Mouse (Mus musculus): ENCODE measurements at regions not wholly inside any gene's neighbourhood (a gene's known extent, or its start where the extent isn't known, plus 50 kb on each side); places are given as distances from the start of the nearest gene placed in this dataset.
A peak's percentile ranks its signal among the peaks of the same experiment; 100 is the strongest.

GRCm38 (mm10) chr10:19412926-19413325 is 56.6 kb downstream of the Olig3 start:
- peak; percentile 69 for DNase-seq (ENCODE audit: low spot score)

DNA sequence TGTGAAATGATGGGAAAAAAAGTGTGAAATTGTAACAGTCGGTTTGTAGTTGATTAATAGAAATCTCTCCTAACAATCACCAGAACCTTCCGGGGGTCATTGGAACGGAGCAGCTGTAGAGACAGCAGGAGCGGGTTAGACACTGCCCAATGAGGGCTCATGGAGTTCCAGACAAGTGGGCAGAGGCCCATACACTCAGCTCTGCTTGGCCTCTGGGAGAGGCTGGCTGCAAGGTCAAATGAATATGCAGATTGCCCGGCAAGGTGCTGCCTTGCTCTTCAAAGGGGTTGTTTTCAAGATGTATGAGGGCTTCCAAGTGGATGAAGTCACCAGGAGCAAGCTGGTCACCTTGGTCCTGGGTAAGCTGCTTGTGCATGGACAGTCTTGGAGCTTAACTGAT is 57.6 kb downstream of the Olig3 start:
- DNase-seq (ENCODE audit: low spot score) = peak; percentile 48

DNA sequence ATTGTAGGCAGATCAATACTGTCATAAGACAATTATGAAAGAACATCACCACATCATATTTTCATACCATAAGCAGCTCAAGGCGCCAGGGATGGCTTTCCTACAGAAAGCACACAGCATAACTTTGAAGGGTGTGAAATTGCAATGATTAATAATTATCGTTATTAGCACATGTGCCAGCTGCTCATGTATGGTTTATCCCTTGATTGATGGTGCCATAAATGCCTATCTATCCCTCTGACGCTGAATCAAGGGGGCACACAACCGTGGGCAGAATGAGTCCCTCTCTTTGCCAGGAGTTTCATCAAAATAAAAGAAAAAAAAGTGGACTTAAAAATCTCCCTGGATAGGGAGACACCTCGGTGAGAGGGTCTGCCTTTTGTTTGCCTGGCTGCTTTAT is 58.5 kb downstream of the Olig3 start:
- no peak for DNase-seq (ENCODE audit: low spot score)

GRCm38 (mm10) chr10:19424030-19424429 is 67.7 kb downstream of the Olig3 start:
- no peak for DNase-seq (ENCODE audit: low spot score)

DNA sequence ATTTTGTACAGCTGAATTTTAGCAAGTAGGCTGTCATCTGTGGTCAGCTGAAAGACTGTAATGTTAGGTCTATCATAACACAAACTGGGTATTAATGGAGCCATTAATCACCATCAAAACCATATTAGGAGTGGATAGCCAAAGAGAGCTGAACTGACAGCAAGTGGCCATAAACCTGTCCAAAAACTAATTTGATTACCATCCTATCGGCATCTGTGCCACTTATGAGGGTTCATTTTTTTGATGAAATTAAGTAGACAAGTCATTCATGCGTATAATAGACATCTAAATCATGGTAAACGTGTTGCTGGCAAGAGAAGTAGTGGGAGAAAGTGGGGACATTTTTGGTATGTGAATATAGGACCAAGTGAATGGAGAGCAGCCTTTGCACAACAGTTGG is 68.6 kb downstream of the Olig3 start:
- no peak for DNase-seq (ENCODE audit: low spot score)

GRCm38 (mm10) chr10:19426835-19427234 is 70.5 kb downstream of the Olig3 start:
- DNase-seq (ENCODE audit: low spot score) = no peak

DNA sequence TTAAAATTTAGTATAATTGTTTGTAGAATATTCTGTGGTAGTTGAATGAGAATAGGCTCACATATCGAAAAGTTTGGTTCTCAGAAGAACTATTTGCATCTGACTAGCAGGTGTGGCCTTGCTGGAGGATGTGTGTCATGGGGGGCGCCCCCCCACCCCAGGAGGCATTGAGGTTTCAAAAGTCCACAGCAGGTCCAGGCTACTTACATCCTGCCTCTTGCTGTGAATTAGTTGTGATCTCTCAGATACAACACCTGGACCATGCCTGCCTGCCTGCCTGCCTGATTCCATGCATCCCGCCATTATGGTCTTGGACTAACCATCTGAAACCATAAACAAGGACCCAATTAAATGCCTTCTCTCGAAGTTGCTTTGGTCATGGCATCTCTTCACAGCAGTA is 76.2 kb downstream of the Olig3 start:
- DNase-seq (ENCODE audit: low spot score) = no peak

DNA sequence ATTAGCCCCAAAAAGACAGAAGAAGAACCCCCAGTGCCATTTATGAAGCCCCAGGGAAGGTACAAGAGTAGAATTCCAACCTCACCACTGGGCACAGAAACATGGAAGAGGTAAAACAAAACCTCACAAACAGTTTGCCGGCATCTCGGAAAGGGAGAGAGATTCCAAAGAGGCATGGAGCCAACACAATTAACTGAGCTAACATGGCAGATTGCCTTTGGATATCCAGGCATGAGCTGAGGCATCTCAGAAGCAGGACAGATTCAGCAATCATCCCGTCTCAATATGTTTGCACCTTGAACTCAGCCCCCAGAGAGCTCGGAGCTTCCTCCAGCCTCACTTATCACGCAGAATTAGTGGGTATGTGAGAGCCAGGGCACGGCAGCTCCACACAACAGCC is 78.3 kb downstream of the Olig3 start:
- no peak for DNase-seq (ENCODE audit: low spot score)

DNA sequence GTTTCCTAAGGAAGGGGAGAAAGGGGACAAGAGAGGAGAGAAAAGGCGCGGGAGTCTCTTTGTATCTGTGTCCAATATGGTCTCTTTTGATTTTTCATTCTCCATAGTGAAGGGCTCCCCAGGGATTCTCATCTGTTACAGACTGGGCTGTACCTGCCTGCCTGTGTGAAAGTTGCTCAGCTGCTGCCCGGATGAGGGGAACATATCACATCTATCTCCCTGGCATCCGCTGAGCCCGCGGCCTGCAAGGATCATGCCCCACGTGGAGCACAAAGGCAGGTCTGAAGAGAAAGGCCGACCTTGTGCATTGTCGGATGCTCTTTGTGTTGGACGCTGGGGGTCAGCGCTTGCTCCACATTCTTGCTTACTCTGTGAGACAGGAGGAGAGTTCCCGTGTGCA is 85.5 kb downstream of the Olig3 start:
- DNase-seq (ENCODE audit: low spot score) = peak; percentile 70

GRCm38 (mm10) chr10:19443516-19443915 is 87.2 kb downstream of the Olig3 start:
- DNase-seq (ENCODE audit: low spot score) = no peak

- peak; percentile 63 for DNase-seq (ENCODE audit: low spot score)
These were observed 92.7 kb downstream of the Olig3 start for GRCm38 (mm10) chr10:19448838-19449559.

GRCm38 (mm10) chr10:19459053-19459452 is 102.7 kb downstream of the Olig3 start:
- DNase-seq (ENCODE audit: low spot score) = no peak

DNA sequence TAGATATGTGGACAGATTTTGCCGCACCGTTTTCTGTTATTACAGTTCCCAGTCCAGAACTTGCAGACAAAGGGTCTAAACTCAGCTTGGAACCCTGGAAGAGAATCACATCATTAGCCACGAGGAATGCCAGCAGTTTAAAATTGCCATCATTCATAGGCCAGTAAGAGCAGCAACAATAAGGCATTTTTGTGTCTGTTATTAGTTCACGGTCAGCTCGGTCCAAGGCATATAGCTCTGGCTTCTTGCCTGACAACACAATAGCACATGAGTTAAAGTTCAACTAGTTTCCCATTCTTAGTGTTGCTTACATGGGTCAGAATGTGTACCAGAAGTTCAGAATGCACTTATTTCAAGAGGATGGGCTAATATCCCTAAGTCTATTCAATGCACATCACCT is 103.4 kb downstream of the Olig3 start:
- no peak for DNase-seq (ENCODE audit: low spot score)

DNA sequence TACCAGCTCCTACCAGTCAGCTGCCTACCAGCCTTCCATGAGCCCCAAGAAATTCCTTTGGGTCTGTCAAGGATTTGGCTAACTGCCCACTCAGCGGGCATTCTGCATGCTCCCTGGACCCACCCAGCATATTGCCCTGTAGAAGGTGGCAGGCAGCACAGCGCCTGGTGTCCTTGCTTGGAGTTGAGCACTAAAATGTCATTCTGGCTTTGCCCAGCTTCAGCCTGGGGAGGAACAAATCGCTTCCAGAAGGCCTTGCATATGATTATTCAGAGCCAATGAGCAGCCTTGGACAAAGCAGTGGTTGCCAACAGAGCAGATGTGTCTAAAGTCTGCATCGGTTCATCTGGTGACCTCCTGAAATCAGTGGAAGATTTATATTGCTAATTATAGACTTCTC is 103.8 kb downstream of the Olig3 start:
- DNase-seq (ENCODE audit: low spot score) = no peak

DNA sequence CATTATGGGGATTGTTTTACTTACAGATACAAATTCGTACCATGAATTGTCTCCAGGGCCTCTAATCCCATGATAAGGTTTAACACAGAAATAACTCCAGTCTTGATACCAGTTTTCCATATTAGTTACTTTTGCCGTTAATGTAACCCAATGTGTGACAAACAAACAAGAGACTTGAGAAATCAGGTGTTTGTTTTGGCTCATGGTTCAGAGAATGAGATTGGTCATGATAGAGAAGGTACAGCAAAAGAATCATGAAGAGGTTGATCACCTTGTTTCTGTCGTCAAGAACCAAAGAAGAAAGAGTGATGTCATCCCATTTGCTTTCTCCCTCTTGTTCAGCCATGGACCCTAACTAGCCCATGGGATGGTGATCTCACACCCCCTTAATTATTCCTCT is 107.5 kb downstream of the Olig3 start:
- DNase-seq (ENCODE audit: low spot score) = no peak

DNA sequence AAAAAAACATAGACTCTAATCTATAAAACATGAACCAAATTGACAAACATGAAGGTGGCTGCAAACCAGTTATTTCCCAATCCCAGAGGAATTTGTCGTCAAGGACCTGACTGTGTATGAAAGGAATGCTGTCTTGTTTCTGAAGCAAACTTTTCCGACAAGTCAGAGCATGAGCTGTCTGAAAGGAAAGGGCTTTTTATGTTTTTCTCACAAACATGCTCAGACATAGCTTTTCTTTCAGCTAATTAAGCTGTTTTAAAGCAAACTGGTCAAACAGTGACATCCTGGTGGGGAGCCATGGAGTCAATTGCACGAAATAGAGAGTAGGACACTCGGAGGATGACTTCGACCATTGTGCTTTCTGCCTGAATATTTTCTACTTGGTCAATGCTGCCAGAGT is 108.2 kb downstream of the Olig3 start:
- peak; percentile 64 for DNase-seq (ENCODE audit: low spot score)

DNA sequence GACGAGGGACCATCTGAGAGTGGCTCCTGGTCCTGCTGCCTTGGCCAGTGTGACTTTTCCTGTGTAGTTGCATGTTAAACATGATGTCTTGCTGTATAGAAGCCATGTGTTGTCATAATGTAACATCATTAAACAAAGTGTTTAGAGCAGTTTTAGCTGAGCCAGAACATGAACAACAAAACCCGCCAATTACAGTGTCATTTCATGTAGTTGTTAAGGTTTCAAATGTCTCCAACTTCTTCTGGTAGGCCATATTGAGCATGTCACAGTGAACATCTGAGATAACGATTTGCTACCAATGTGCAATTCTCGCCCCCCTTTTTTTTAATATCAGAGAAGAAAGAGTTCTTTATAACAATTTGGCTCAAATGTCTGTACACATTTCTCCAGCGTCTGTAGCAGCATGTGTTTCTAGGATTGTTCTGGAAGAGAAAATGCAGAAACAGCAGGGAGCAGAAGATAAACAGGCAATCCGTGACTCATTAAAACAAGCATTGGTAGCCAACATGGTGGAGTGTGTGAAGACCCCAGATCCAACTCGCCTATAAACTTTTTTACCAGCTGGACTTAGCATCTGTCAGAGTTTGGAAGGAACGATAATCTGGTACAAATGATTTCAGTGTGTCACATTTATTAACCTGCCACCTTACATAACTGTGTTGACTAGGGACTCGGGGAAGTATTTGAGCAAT is 115.2 kb downstream of the Olig3 start:
- no peak for DNase-seq (ENCODE audit: low spot score)

DNA sequence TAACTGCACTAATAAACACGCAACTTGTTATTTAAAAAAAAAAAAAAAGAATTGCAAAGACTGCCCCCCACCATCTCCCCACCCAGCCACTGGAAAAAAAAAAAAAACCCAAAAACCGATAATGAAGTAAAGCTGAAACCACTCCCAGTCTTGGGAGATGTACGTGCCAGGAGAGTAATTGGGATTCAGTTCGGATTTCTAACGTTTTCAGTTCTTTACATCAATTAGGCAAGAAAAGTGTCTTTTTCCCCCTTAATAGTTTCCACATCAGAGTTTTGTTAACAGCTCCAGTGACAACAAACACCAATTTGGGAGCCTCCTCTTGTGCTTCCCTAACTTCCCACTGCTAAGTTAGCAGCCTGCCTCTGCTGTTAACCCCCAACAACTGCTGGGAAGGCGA is 115.7 kb downstream of the Olig3 start:
- no peak for DNase-seq (ENCODE audit: low spot score)

DNA sequence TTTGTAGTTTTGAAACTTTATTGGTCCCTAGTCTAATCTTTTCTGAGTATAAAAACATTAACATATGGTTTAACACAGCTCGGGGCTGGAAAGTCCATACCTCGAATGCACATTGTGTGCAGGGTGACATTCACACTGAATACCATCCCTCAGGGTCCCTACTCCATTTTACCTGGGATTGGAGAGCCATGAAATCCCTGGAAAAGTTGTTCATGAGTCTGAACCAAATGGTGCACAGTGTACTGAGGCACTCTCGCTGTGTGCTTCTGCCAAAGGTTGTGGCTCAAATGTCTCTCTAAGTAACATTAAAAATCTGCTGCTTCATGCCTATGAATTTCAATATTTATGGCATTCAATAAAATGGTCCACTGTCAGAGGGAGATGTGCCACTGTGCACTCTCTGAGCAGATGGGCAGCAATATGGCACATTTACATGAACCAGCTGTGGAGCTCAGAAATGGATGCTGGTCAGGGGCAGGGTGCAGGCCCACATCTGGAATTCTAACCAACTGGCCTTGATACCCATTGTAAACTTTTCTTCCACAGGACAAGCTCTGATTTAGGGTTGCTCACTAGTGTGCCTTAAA is 116.7 kb downstream of the Olig3 start:
- no peak for DNase-seq (ENCODE audit: low spot score)

- DNase-seq (ENCODE audit: low spot score) = peak; percentile 75
These were observed 106.1 kb upstream of the Ifngr1 start for GRCm38 (mm10) chr10:19485537-19486135.

- no peak for DNase-seq (ENCODE audit: low spot score)
These were observed 101.2 kb upstream of the Ifngr1 start for GRCm38 (mm10) chr10:19490500-19490899.

GRCm38 (mm10) chr10:19491513-19492380 is 100.0 kb upstream of the Ifngr1 start:
- peak; percentile 59 for DNase-seq (ENCODE audit: low spot score)

All from embryo, embryonic 10.5 days (tissue).